In genomic region chr1:90277486-90278255, GRCm38 (mm10) we compare ENCODE assay signal across 14 mouse cellular contexts.
DNase-seq lines count a peak whose midpoint lies in the region; TF ChIP-seq lines count a peak whose summit lies in the region.
"Had no signal": no experiment of that assay in that cellular context is flagged by ENCODE, and none has a peak within 500 bp of the region (broad histone marks: within the 10 kb centered on the region; RNA-seq: fewer than 3 reads in every experiment).

No protein-coding gene starts in this region.

- 92% methylated on average over 18 of the region's 18 CpGs for WGBS in limb, embryonic 10.5 days

- no peak overlapping the region; the same call in 1 of the 2 replicates for H3K27ac ChIP-seq in left cerebral cortex, adult 2 months
- H3K27ac ChIP-seq in limb, embryonic 10.5 days, result peak overlapping the region; percentile 54; the same call in 1 of the 2 replicates
- H3K27ac ChIP-seq: heart, embryonic 15.5 days; liver, embryonic 14.5 days; neural tube, embryonic 12.5 days had no signal

- H3K27me3 ChIP-seq in limb, embryonic 10.5 days (ENCODE audit: low read depth, poor library complexity, severe bottlenecking), result 0 out of 2 replicates have a peak, but pooled peaks cover 11% of the 10 kb centered on the region

- H3K36me3 ChIP-seq in limb, embryonic 10.5 days, result no peaks in the 10 kb centered on the region
- H3K36me3 ChIP-seq: heart, embryonic 15.5 days; neural tube, embryonic 12.5 days had no signal

- peaks cover 28% of the 10 kb centered on the region for H3K4me1 ChIP-seq in limb, embryonic 10.5 days

- intact Hi-C loops in left cerebral cortex, postnatal 4 days (cut with DNase I), result no loop called here
- intact Hi-C loops in left cerebral cortex, adult 2 months (cut with DNase I), result loop anchor here (2.0 to 5.0 kb wide), 3 partner anchors 55 to 315 kb away; no protein-coding TSS in a partner anchor

- DNase-seq in left cerebral cortex, postnatal 4 days, result peak; percentile 46
- no peak for DNase-seq in left cerebral cortex, adult 2 months (ENCODE audit: extremely low spot score in 1 of 2, low spot score in 2 of 2)
- peak; percentile 43 for DNase-seq in retina, postnatal 1 day
- no peak for DNase-seq in retina, embryonic 14.5 days (ENCODE audit: low spot score)
- DNase-seq in limb, embryonic 10.5 days (ENCODE audit: low spot score), result no peak
- DNase-seq in right cerebral cortex, postnatal 14 days, result no peak
- DNase-seq in urinary bladder, postnatal 25 days (ENCODE audit: low spot score), result no peak
- DNase-seq: adrenal gland, postnatal 36 days; kidney, adult 9 months; right cerebral cortex, postnatal 4 days; thymus, postnatal 25 days had no signal

- H3K4me3 ChIP-seq in left cerebral cortex, adult 2 months, result no peak overlapping the region
- no peak overlapping the region for H3K4me3 ChIP-seq in limb, embryonic 10.5 days
- H3K4me3 ChIP-seq: heart, embryonic 15.5 days; neural tube, embryonic 12.5 days had no signal

- no peaks in the 10 kb centered on the region for H3K9me3 ChIP-seq in limb, embryonic 10.5 days (replicated peaks)
- H3K9me3 ChIP-seq: heart, embryonic 15.5 days; neural tube, embryonic 12.5 days had no signal

- TF ChIP-seq CTCF in left cerebral cortex, adult 2 months (IDR thresholded peaks at IDR 0.05), result no peak

Comparison
In these comparisons a context has a peak if more than half of its experiments do, and no peak if none do; other contexts are left out.
1. DNase-seq: peak in left cerebral cortex, postnatal 4 days (single experiment) and retina, postnatal 1 day (single experiment); none in left cerebral cortex, adult 2 months (0 of 2), retina, embryonic 14.5 days (single experiment), limb, embryonic 10.5 days (single experiment), right cerebral cortex, postnatal 14 days (single experiment) and urinary bladder, postnatal 25 days (single experiment).